Comparison of ENCODE assay signal across 7 mouse cellular contexts in the genomic region with DNA sequence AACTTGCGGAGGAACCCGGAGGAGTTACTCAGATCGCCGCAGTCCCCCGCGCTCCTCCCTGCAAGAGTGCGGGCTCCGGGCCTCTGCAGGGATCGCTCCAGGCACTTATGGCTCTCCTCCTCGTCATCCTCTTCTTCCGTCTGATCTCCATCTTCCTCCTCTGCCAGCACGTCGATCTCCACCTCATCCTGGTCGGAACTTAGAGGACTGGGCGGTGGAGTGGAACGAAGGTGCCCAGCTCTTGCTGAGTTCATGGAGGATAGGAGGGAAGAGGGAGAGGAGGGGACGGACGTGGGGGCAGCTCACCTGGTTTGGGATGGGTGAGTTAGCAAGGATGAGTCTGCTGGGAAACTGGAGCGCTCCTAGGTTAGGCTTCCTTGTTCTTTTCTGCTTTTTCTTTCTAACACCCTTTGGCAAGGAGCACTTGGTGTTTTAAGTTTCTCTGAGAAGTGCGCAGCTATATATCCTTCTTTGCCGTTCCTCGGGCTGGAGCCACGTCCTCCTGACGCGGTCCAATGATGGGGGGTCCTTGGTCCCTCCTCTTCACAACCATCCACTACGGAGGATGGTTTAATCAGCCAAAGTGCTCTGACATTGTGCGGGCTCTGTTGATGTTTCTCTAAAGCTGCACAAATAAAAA. TPM values are rescaled to one million over a fixed set of nuclear protein-coding genes. Genes with fewer than 3 reads are reported as not detected.
A peak's percentile ranks its signal among the peaks of the same experiment; 100 is the strongest.
DNase-seq lines count a peak whose midpoint lies in the region; ATAC-seq and TF ChIP-seq lines count a peak whose summit lies in the region.

A gene (minus strand): TSS at position 617 of the 640 bp plus-strand sequence.

- H3K4me2 ChIP-seq in lung, embryonic 16.5 days (ENCODE audit: low read depth, low read length), result peak within 1 kb of the TSS; percentile 57
- H3K4me2 ChIP-seq in forebrain, embryonic 15.5 days (replicated peaks), result peak within 1 kb of the TSS; percentile 82
- peak within 1 kb of the TSS; percentile 64 for H3K4me2 ChIP-seq in limb, embryonic 14.5 days (replicated peaks; ENCODE audit: low read depth, low read length, severe bottlenecking)
- H3K4me2 ChIP-seq in stomach, embryonic 14.5 days (replicated peaks; ENCODE audit: low read depth, low read length), result peak within 1 kb of the TSS; percentile 43

- H3K36me3 ChIP-seq in lung, embryonic 16.5 days (ENCODE audit: control insufficient read depth, insufficient read depth, low read length), result no peaks in the 10 kb centered on the region
- no peaks in the 10 kb centered on the region for H3K36me3 ChIP-seq in forebrain, embryonic 15.5 days
- H3K36me3 ChIP-seq in limb, embryonic 14.5 days (ENCODE audit: control insufficient read depth, insufficient read depth, low read length), result no peaks in the 10 kb centered on the region
- H3K36me3 ChIP-seq in stomach, embryonic 14.5 days (ENCODE audit: control insufficient read depth, insufficient read depth, low read length), result no peaks in the 10 kb centered on the region

- TF ChIP-seq POLR2A in limb, embryonic 14.5 days (IDR thresholded peaks at IDR 0.05; ENCODE audit: borderline replicate concordance, extremely low read depth, insufficient read depth, insufficient read length), result no peak

- no peak within 1 kb of the TSS for H3K27ac ChIP-seq in lung, embryonic 16.5 days (ENCODE audit: low read length)
- H3K27ac ChIP-seq in forebrain, embryonic 15.5 days (replicated peaks), result no peak within 1 kb of the TSS
- no peak within 1 kb of the TSS for H3K27ac ChIP-seq in limb, embryonic 14.5 days (replicated peaks; ENCODE audit: low read depth, low read length)
- no peak within 1 kb of the TSS for H3K27ac ChIP-seq in stomach, embryonic 14.5 days (ENCODE audit: low read length)

- H3K4me3 ChIP-seq in lung, embryonic 16.5 days (ENCODE audit: low read length), result peak within 1 kb of the TSS; percentile 43
- H3K4me3 ChIP-seq in forebrain, embryonic 15.5 days, result peak within 1 kb of the TSS; percentile 40
- H3K4me3 ChIP-seq in limb, embryonic 14.5 days (replicated peaks; ENCODE audit: low read length), result peak within 1 kb of the TSS; percentile 37
- peak within 1 kb of the TSS; percentile 21 for H3K4me3 ChIP-seq in stomach, embryonic 14.5 days (ENCODE audit: low read depth, low read length)

- no peak for DNase-seq in lung, postnatal 14 days
- no peak for DNase-seq in limb, embryonic 14.5 days (ENCODE audit: low spot score)
- no peak for DNase-seq in adrenal gland, adult (ENCODE audit: inconsistent age in 2 of 2, low spot score in 1 of 2)
- DNase-seq in thymus, postnatal 25 days, result no peak

- peaks cover 16% of the 10 kb centered on the region for H3K4me1 ChIP-seq in lung, embryonic 16.5 days (replicated peaks; ENCODE audit: control insufficient read depth, insufficient read depth, low read length)
- H3K4me1 ChIP-seq in forebrain, embryonic 15.5 days, result peaks cover 27% of the 10 kb centered on the region
- H3K4me1 ChIP-seq in limb, embryonic 14.5 days (ENCODE audit: control insufficient read depth, insufficient read depth, low read length), result peaks cover 12% of the 10 kb centered on the region
- H3K4me1 ChIP-seq in stomach, embryonic 14.5 days (ENCODE audit: control insufficient read depth, insufficient read depth, low read length), result peaks cover 11% of the 10 kb centered on the region

- 1% methylated on average over 27 of the region's 27 CpGs for WGBS in lung, embryonic 16.5 days
- under 1% methylated on average over 27 of the region's 27 CpGs for WGBS in forebrain, embryonic 15.5 days
- under 1% methylated on average over 18 of the region's 27 CpGs for WGBS in limb, embryonic 14.5 days
- WGBS in stomach, embryonic 14.5 days, result 2% methylated on average over 25 of the region's 27 CpGs

- H3K9me3 ChIP-seq in lung, embryonic 16.5 days (ENCODE audit: control insufficient read depth, low read length), result no peaks in the 10 kb centered on the region
- H3K9me3 ChIP-seq in forebrain, embryonic 15.5 days, result no peaks in the 10 kb centered on the region
- no peaks in the 10 kb centered on the region for H3K9me3 ChIP-seq in limb, embryonic 14.5 days (ENCODE audit: control insufficient read depth, low read length)
- no peaks in the 10 kb centered on the region for H3K9me3 ChIP-seq in stomach, embryonic 14.5 days (ENCODE audit: control insufficient read depth, low read depth, low read length)

- peaks cover 76% of the 10 kb centered on the region for H3K27me3 ChIP-seq in lung, embryonic 16.5 days (ENCODE audit: control insufficient read depth, insufficient read depth, low read depth, low read length)
- H3K27me3 ChIP-seq in forebrain, embryonic 15.5 days, result peaks cover 74% of the 10 kb centered on the region
- peaks cover 82% of the 10 kb centered on the region for H3K27me3 ChIP-seq in limb, embryonic 14.5 days (ENCODE audit: control insufficient read depth, insufficient read depth, low read length)
- H3K27me3 ChIP-seq in stomach, embryonic 14.5 days (ENCODE audit: control insufficient read depth, insufficient read depth, low read length), result peaks cover 51% of the 10 kb centered on the region

- no peak for ATAC-seq in lung, embryonic 16.5 days (ENCODE audit: low read depth)
- peak; percentile 23; the same call in 1 of the 2 replicates for ATAC-seq in forebrain, embryonic 15.5 days (replicated peaks)
- no peak for ATAC-seq in limb, embryonic 14.5 days (ENCODE audit: low FRiP score, low read depth)
- no peak for ATAC-seq in stomach, embryonic 14.5 days (ENCODE audit: insufficient number of reproducible peaks, insufficient read depth, low FRiP score, low read depth)

- H3K9ac ChIP-seq in lung, embryonic 16.5 days (ENCODE audit: low read length), result no peak within 1 kb of the TSS
- H3K9ac ChIP-seq in forebrain, embryonic 15.5 days (replicated peaks), result 0 out of 2 replicates have a peak within 1 kb of the TSS, but pooled peaks have one; percentile 24
- H3K9ac ChIP-seq in limb, embryonic 14.5 days (ENCODE audit: low read depth, low read length, severe bottlenecking), result peak within 1 kb of the TSS; percentile 34; the same call in 1 of the 2 replicates
- no peak within 1 kb of the TSS for H3K9ac ChIP-seq in stomach, embryonic 14.5 days (replicated peaks; ENCODE audit: low read depth, low read length)

RNA-seq across cellular contexts. Expression of the gene that starts here (rescaled TPM):
- polyA plus RNA-seq in lung, embryonic 16.5 days (2015; fragmentation: Nextera tagmentation; extraction: Ambion mirVana), result not detected in 2 replicates
- polyA plus RNA-seq in forebrain, embryonic 15.5 days (2015; fragmentation: Nextera tagmentation; extraction: Ambion mirVana), result not detected in 2 replicates
- polyA plus RNA-seq in limb, embryonic 14.5 days (2012; rRNA removed), result 0.59 and 0.87 TPM in 2 replicates
- 0.10 and 0.51 TPM in 2 replicates for polyA plus RNA-seq in limb, embryonic 14.5 days (2014; fragmentation: Nextera tagmentation; extraction: Ambion mirVana)
- not detected in 2 replicates for polyA plus RNA-seq in stomach, embryonic 14.5 days (2014; fragmentation: Nextera tagmentation; extraction: Ambion mirVana)

Comparison
In these comparisons a context has a peak if more than half of its experiments do, and no peak if none do; other contexts are left out.
1. Peak in ATAC-seq, H3K4me3 ChIP-seq, H3K9ac ChIP-seq and H3K4me2 ChIP-seq in forebrain, embryonic 15.5 days; RNA of the gene not detected or under 1 TPM.